Mouse (Mus musculus): ENCODE data around the gene Tpm1. TPM values are rescaled to one million over a fixed set of nuclear protein-coding genes. Genes with fewer than 3 reads are reported as not detected.

Tpm1 gene
- total RNA-seq, 1 experiment = 860 TPM

DNA sequence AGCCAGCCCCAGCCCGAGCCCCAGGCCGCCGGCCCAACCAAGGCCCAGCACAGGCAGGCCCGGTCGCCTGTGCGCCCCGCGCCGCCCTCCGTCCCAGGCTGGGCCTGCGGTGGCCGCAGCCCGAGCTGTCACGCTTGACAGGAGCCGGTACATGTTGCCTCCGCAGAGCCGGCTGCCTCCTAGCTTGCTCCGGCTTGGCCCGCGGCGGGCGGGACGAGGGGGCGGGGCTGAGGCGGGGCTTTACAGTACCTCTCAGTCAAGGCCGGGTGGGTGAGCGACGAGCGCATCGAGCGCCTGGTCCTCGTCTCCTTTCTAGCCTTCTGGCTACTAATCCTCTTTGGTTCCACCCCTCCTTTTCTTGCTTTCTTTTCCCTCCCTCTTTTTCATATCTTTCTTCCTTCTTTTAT lies 74.0 kb downstream of the Tpm1 start, which contains the start of gene Lactb:
TSS of gene Lactb (minus strand) at position 246 of the 407 bp plus-strand sequence.
- H3K36me3 ChIP-seq (ENCODE audit: control insufficient read depth, insufficient read depth, low read length, poor library complexity, severe bottlenecking) = no peaks in the 10 kb centered on the region
- no peak within 1 kb of the TSS for H3K27ac ChIP-seq (ENCODE audit: insufficient read depth, low read depth, low read length, poor library complexity, severe bottlenecking)
- peak within 1 kb of the TSS; percentile 88 to 89 for H3K4me3 ChIP-seq (ENCODE audit: insufficient read depth in 1 of 2, low read depth in 1 of 2, low read length in 2 of 2, poor library complexity in 1 of 2, severe bottlenecking in 1 of 2)
- TF ChIP-seq ZC3H11A (IDR thresholded peaks at IDR 0.05; ENCODE audit: borderline replicate concordance, low read depth, low read length) (no peak), HCFC1 (IDR thresholded peaks at IDR 0.05; ENCODE audit: borderline replicate concordance, insufficient read depth, low read length) (no peak)
- H3K9ac ChIP-seq (ENCODE audit: insufficient read depth, low read depth, low read length, poor library complexity, severe bottlenecking) = peak within 1 kb of the TSS; percentile 81
- no peaks in the 10 kb centered on the region for H3K9me3 ChIP-seq (ENCODE audit: control insufficient read depth, insufficient read depth, low read depth, low read length)
- peaks cover 0 to 2% of the 10 kb centered on the region in 2 experiments; a peak in 2 of 4 replicates for H3K4me1 ChIP-seq (ENCODE audit: control insufficient read depth in 2 of 2, insufficient read depth in 2 of 2, low read length in 2 of 2, poor library complexity in 1 of 2)
- in situ Hi-C loops (cut with MboI; ENCODE audit: low sequenced_read_pairs in 2 of 2, unreplicated experiment in 2 of 2) = no loop called here
- DNase-seq (ENCODE audit: low read depth, low spot score) = peak; percentile 75

DNA sequence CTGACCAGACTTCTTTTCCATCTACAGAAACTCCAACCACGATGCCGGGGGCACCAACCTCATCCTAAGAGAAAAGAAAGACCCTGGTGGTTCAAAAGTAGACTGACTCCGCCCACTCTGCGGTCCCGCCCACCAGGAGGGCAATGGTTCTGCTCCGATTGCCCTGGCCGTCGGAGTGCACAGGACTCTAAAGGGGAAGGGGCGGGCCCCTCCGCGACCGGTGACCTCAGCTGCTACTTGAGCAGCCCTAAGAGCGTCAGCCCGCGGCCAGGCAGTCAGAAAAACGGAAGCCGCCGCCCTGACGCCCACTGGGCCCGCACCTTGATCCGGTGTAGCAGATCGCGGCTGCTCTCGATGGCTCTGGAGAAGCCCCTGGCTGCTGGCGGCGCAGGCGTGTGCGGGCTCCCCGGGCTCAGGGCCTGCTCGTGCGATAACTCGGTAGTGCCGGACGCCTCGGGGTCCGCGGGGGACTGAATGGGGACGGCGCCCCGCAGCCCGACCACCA lies 74.4 kb downstream of the Tpm1 start:
- in situ Hi-C loops (cut with MboI; ENCODE audit: low sequenced_read_pairs in 2 of 2, unreplicated experiment in 2 of 2) = no loop called here
- H3K36me3 ChIP-seq (ENCODE audit: control insufficient read depth, insufficient read depth, low read length, poor library complexity, severe bottlenecking) = no peaks in the 10 kb centered on the region
- peaks cover 0 to 2% of the 10 kb centered on the region in 2 experiments; a peak in 2 of 4 replicates for H3K4me1 ChIP-seq (ENCODE audit: control insufficient read depth in 2 of 2, insufficient read depth in 2 of 2, low read length in 2 of 2, poor library complexity in 1 of 2)
- peak overlapping the region; percentile 88 to 89 for H3K4me3 ChIP-seq (ENCODE audit: insufficient read depth in 1 of 2, low read depth in 1 of 2, low read length in 2 of 2, poor library complexity in 1 of 2, severe bottlenecking in 1 of 2)
- no peaks in the 10 kb centered on the region for H3K9me3 ChIP-seq (ENCODE audit: control insufficient read depth, insufficient read depth, low read depth, low read length)
- no peak overlapping the region for H3K27ac ChIP-seq (ENCODE audit: insufficient read depth, low read depth, low read length, poor library complexity, severe bottlenecking)
- peak; percentile 79 for DNase-seq (ENCODE audit: low read depth, low spot score)
- TF ChIP-seq ZC3H11A (IDR thresholded peaks at IDR 0.05; ENCODE audit: borderline replicate concordance, low read depth, low read length) (no peak), MAFK (IDR thresholded peaks at IDR 0.05; ENCODE audit: insufficient read depth, low read depth, low read length) (no peak), ZNF384 (IDR thresholded peaks at IDR 0.05; ENCODE audit: low read depth, low read length) (no peak), CHD2 (IDR thresholded peaks at IDR 0.05; ENCODE audit: low read depth, low read length) (no peak), HCFC1 (IDR thresholded peaks at IDR 0.05; ENCODE audit: borderline replicate concordance, insufficient read depth, low read length) (no peak)
- peak overlapping the region; percentile 81 for H3K9ac ChIP-seq (ENCODE audit: insufficient read depth, low read depth, low read length, poor library complexity, severe bottlenecking)

Other genes starting within 250 kb of the Tpm1 start
- gene Aph1c, start 214.7 kb downstream of the Tpm1 start, total RNA-seq (2012; rRNA removed) = 0.98 and 1.0 TPM in 2 replicates
- gene Rab8b, start 129.7 kb downstream of the Tpm1 start, total RNA-seq (2012; rRNA removed) = 7.0 and 7.9 TPM in 2 replicates
- 767 and 917 TPM in 2 replicates for gene Rps27l, start 103.3 kb downstream of the Tpm1 start, total RNA-seq (2012; rRNA removed)
- 7.0 and 10.0 TPM in 2 replicates for gene Lactb, start 73.9 kb downstream of the Tpm1 start, total RNA-seq (2012; rRNA removed)